Mouse (Mus musculus): Measurements from ENCODE around the gene Sco2. TPM values are rescaled to one million over a fixed set of nuclear protein-coding genes. Genes with fewer than 3 reads are reported as not detected.
A peak's percentile ranks its signal among the peaks of the same experiment; 100 is the strongest.

Sco2 gene
- polyA plus RNA-seq, 1 experiment from 2014 or later: 5.3 TPM

GRCm38 (mm10) chr15:89363051-89363450 is 10.6 kb downstream of the Sco2 start:
- Histone ChIP-seq H3K27ac (replicated peaks) (no peak overlapping the region), H3K4me3 (no peak overlapping the region), H3K9me3 (no peaks in the 10 kb centered on the region), H3K27me3 (replicated peaks; ENCODE audit: low read depth, poor library complexity, severe bottlenecking) (no peaks in the 10 kb centered on the region), H3K36me3 (replicated peaks) (peaks cover 99% of the 10 kb centered on the region), H3K4me1 (peaks cover 9% of the 10 kb centered on the region)
- WGBS: 95% methylated on average over 7 of the region's 7 CpGs
- DNase-seq (ENCODE audit: low spot score): no peak

- Histone ChIP-seq H3K27ac (replicated peaks) (no peak overlapping the region), H3K9me3 (no peaks in the 10 kb centered on the region), H3K4me3 (no peak overlapping the region), H3K4me1 (peaks cover 34% of the 10 kb centered on the region), H3K27me3 (replicated peaks; ENCODE audit: low read depth, poor library complexity, severe bottlenecking) (no peaks in the 10 kb centered on the region), H3K36me3 (replicated peaks) (peaks cover 70% of the 10 kb centered on the region)
- no peak for DNase-seq (ENCODE audit: low spot score)
- WGBS: 92% methylated on average over 3 of the region's 3 CpGs
Measured at GRCm38 (mm10) chr15:89358784-89359183, 14.9 kb downstream of the Sco2 start.

- no peaks in the 10 kb centered on the region for H3K9me3 ChIP-seq
- H3K27ac ChIP-seq (replicated peaks): peak overlapping the region; percentile 96
- peaks cover 70% of the 10 kb centered on the region for H3K36me3 ChIP-seq (replicated peaks)
- H3K4me1 ChIP-seq: peaks cover 37% of the 10 kb centered on the region
- peak; percentile 95 for DNase-seq (ENCODE audit: low spot score)
- WGBS: under 1% methylated on average over 15 of the region's 15 CpGs
- H3K4me3 ChIP-seq: peak overlapping the region; percentile 88
- H3K27me3 ChIP-seq (replicated peaks; ENCODE audit: low read depth, poor library complexity, severe bottlenecking): no peaks in the 10 kb centered on the region
Measured at GRCm38 (mm10) chr15:89356372-89356771, 17.3 kb downstream of the Sco2 start.

- no peaks in the 10 kb centered on the region for H3K27me3 ChIP-seq (replicated peaks; ENCODE audit: low read depth, poor library complexity, severe bottlenecking)
- peaks cover 70% of the 10 kb centered on the region for H3K36me3 ChIP-seq (replicated peaks)
- under 1% methylated on average over 64 of the region's 64 CpGs for WGBS
- DNase-seq (ENCODE audit: low spot score): peak; percentile 98
- peak within 1 kb of the TSS; percentile 88 for H3K4me3 ChIP-seq
- H3K4me1 ChIP-seq: peaks cover 37% of the 10 kb centered on the region
- no peaks in the 10 kb centered on the region for H3K9me3 ChIP-seq
- H3K27ac ChIP-seq (replicated peaks): peak within 1 kb of the TSS; percentile 96
Measured at GRCm38 (mm10) chr15:89355241-89356187, 18.1 kb downstream of the Sco2 start, which contains the start of the genes Lmf2 and Ncaph2. Gene Lmf2 (minus strand): TSS chr15:89355659. Gene Ncaph2 (plus strand): TSS chr15:89355719.

- peak overlapping the region; percentile 96 for H3K27ac ChIP-seq (replicated peaks)
- 83% methylated on average over 7 of the region's 7 CpGs for WGBS
- H3K27me3 ChIP-seq (replicated peaks; ENCODE audit: low read depth, poor library complexity, severe bottlenecking): no peaks in the 10 kb centered on the region
- no peaks in the 10 kb centered on the region for H3K9me3 ChIP-seq
- H3K4me1 ChIP-seq: peaks cover 37% of the 10 kb centered on the region
- peak overlapping the region; percentile 88 for H3K4me3 ChIP-seq
- peaks cover 69% of the 10 kb centered on the region for H3K36me3 ChIP-seq (replicated peaks)
- no peak for DNase-seq (ENCODE audit: low spot score)
Measured at GRCm38 (mm10) chr15:89354455-89354854, 19.2 kb downstream of the Sco2 start.

- Histone ChIP-seq H3K4me1 (peaks cover 34% of the 10 kb centered on the region), H3K36me3 (replicated peaks) (peaks cover 62% of the 10 kb centered on the region), H3K27me3 (replicated peaks; ENCODE audit: low read depth, poor library complexity, severe bottlenecking) (no peaks in the 10 kb centered on the region), H3K4me3 (peak overlapping the region; percentile 88), H3K27ac (replicated peaks) (no peak overlapping the region), H3K9me3 (no peaks in the 10 kb centered on the region)
- no peak for DNase-seq (ENCODE audit: low spot score)
- WGBS: 93% methylated on average over 16 of the region's 16 CpGs
Measured at GRCm38 (mm10) chr15:89353837-89354236, 19.8 kb downstream of the Sco2 start.

- H3K27me3 ChIP-seq (replicated peaks; ENCODE audit: low read depth, poor library complexity, severe bottlenecking): no peaks in the 10 kb centered on the region
- peaks cover 25% of the 10 kb centered on the region for H3K4me1 ChIP-seq
- no peak overlapping the region; the same call in 1 of the 2 replicates for H3K27ac ChIP-seq (replicated peaks)
- WGBS: 96% methylated on average over 12 of the region's 12 CpGs
- H3K9me3 ChIP-seq: no peaks in the 10 kb centered on the region
- DNase-seq (ENCODE audit: low spot score): no peak
- H3K36me3 ChIP-seq (replicated peaks): peaks cover 53% of the 10 kb centered on the region
- H3K4me3 ChIP-seq: no peak overlapping the region
Measured at GRCm38 (mm10) chr15:89352795-89353194, 20.9 kb downstream of the Sco2 start.

- no peaks in the 10 kb centered on the region for H3K27me3 ChIP-seq (replicated peaks; ENCODE audit: low read depth, poor library complexity, severe bottlenecking)
- WGBS: 93% methylated on average over 14 of the region's 14 CpGs
- H3K36me3 ChIP-seq (replicated peaks): peaks cover 48% of the 10 kb centered on the region
- peaks cover 21% of the 10 kb centered on the region for H3K4me1 ChIP-seq
- H3K9me3 ChIP-seq: no peaks in the 10 kb centered on the region
- DNase-seq (ENCODE audit: low spot score): no peak
- H3K4me3 ChIP-seq: no peak overlapping the region
- H3K27ac ChIP-seq (replicated peaks): no peak overlapping the region
Measured at GRCm38 (mm10) chr15:89352054-89352453, 21.6 kb downstream of the Sco2 start.

GRCm38 (mm10) chr15:89351302-89351701 is 22.3 kb downstream of the Sco2 start:
- Histone ChIP-seq H3K27ac (replicated peaks) (no peak overlapping the region), H3K4me1 (peaks cover 18% of the 10 kb centered on the region), H3K27me3 (replicated peaks; ENCODE audit: low read depth, poor library complexity, severe bottlenecking) (no peaks in the 10 kb centered on the region), H3K4me3 (no peak overlapping the region), H3K9me3 (no peaks in the 10 kb centered on the region), H3K36me3 (replicated peaks) (peaks cover 48% of the 10 kb centered on the region)
- 95% methylated on average over 15 of the region's 15 CpGs for WGBS
- no peak for DNase-seq (ENCODE audit: low spot score)

GRCm38 (mm10) chr15:89350447-89350846 is 23.2 kb downstream of the Sco2 start:
- no peak overlapping the region for H3K27ac ChIP-seq (replicated peaks)
- peaks cover 48% of the 10 kb centered on the region for H3K36me3 ChIP-seq (replicated peaks)
- H3K9me3 ChIP-seq: no peaks in the 10 kb centered on the region
- no peak for DNase-seq (ENCODE audit: low spot score)
- no peak overlapping the region for H3K4me3 ChIP-seq
- no peaks in the 10 kb centered on the region for H3K27me3 ChIP-seq (replicated peaks; ENCODE audit: low read depth, poor library complexity, severe bottlenecking)
- H3K4me1 ChIP-seq: peaks cover 18% of the 10 kb centered on the region
- 87% methylated on average over 5 of the region's 5 CpGs for WGBS

GRCm38 (mm10) chr15:89343325-89343724 is 30.3 kb downstream of the Sco2 start:
- Histone ChIP-seq H3K36me3 (replicated peaks) (no peaks in the 10 kb centered on the region), H3K9me3 (no peaks in the 10 kb centered on the region), H3K4me3 (no peak overlapping the region), H3K27me3 (replicated peaks; ENCODE audit: low read depth, poor library complexity, severe bottlenecking) (no peaks in the 10 kb centered on the region), H3K4me1 (no peaks in the 10 kb centered on the region), H3K27ac (replicated peaks) (no peak overlapping the region)
- no peak for DNase-seq (ENCODE audit: low spot score)
- WGBS: 83% methylated on average over 3 of the region's 3 CpGs

GRCm38 (mm10) chr15:89341678-89342077 is 32.0 kb downstream of the Sco2 start:
- Histone ChIP-seq H3K27ac (replicated peaks) (no peak overlapping the region), H3K36me3 (replicated peaks) (no peaks in the 10 kb centered on the region), H3K4me1 (no peaks in the 10 kb centered on the region), H3K27me3 (replicated peaks; ENCODE audit: low read depth, poor library complexity, severe bottlenecking) (no peaks in the 10 kb centered on the region), H3K9me3 (no peaks in the 10 kb centered on the region), H3K4me3 (no peak overlapping the region)
- WGBS: 35% methylated on average over 1 of the region's 1 CpGs
- DNase-seq (ENCODE audit: low spot score): no peak

- H3K27ac ChIP-seq (replicated peaks): no peak overlapping the region
- no peak for DNase-seq (ENCODE audit: low spot score)
- 88% methylated on average over 3 of the region's 3 CpGs for WGBS
- H3K36me3 ChIP-seq (replicated peaks): no peaks in the 10 kb centered on the region
- no peaks in the 10 kb centered on the region for H3K9me3 ChIP-seq
- no peak overlapping the region for H3K4me3 ChIP-seq
- no peaks in the 10 kb centered on the region for H3K27me3 ChIP-seq (replicated peaks; ENCODE audit: low read depth, poor library complexity, severe bottlenecking)
- H3K4me1 ChIP-seq: no peaks in the 10 kb centered on the region
Measured at GRCm38 (mm10) chr15:89340136-89340535, 33.5 kb downstream of the Sco2 start.
